Mouse (Mus musculus): ENCODE measurements at regions not wholly inside any gene's neighbourhood (a gene's known extent, or its start where the extent isn't known, plus 50 kb on each side); places are given as distances from the start of the nearest gene placed in this dataset.
"Not testable (repeated sequence)": the region's sequence is repeated elsewhere in the genome, so short reads cannot be mapped to it uniquely, and the experiment has no call there.

DNA sequence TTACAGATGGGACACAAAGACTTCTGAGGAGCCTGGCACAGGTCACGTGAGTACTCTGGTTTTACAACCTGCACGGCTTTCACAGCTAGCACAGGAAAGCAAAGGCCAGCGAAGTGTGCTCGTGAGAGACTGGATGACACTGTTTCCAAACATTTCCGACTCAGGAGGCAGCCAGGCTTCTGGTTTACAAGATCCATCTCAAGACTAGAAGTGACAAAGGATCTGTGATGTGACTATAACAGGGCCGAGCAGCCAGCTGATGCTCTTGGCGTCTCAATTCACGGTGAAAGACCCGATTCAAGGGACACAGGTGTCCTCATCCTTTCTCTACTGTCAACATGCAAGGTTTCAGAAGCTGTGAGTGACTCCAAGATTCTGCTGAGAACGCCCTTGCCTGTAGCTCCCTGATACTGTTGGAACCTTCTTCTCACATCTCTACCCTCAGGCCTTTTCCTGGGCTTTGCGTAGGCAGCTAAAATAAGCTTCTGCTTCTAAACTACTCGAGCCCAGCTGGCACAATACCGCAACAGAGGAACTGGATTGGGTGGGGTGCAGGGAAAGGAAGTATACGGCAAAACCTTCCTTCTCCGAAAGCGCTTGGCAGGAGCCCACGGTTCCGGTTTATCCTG lies 300.3 kb downstream of the Abcc12 start:
- DNase-seq (ENCODE audit: low spot score in 2 of 2), result peak; percentile 57 to 62

DNA sequence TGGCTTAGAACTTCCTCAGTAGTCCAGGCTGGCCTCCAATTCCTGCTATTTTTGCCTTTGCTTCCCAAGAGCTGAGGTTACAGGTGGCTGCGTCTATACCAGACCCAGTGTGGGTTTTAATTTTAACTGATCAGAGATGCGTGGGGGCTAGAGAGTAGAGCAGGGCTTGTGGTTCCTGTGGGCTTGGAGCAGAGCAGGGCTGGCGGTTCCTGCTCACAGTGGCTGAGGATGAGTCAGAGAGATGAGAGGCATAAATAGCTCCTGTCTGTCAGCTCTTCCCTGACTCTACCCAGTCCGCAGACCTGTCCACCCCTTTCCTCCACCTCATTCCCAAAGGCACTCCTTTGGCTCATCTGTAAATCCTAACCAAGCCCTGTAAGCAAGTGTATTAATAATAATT lies 304.8 kb downstream of the Abcc12 start:
- DNase-seq (ENCODE audit: low spot score in 2 of 2), result peak; percentile 12 to 44

DNA sequence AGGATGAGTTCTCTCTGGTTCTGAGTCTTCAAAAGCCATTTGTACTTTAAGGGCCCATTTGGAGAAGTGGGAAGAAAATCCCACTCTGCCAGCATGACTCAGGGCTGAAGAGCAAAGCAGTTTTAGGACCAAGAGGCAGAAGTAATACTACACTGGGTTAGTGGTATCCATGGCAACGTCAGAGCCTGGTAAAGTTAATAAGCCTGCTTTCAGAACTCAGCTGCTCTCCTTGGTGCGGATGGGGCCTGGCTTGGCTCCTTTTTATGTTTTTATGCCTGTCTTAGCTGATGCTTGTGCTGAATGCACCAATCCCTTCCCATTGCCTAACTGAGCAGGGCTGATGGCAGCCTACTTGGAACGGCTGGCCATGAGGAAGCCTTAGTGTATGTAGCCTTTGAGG lies 306.7 kb downstream of the Abcc12 start:
- DNase-seq (ENCODE audit: low spot score in 2 of 2), result peak; percentile 48 to 72

DNA sequence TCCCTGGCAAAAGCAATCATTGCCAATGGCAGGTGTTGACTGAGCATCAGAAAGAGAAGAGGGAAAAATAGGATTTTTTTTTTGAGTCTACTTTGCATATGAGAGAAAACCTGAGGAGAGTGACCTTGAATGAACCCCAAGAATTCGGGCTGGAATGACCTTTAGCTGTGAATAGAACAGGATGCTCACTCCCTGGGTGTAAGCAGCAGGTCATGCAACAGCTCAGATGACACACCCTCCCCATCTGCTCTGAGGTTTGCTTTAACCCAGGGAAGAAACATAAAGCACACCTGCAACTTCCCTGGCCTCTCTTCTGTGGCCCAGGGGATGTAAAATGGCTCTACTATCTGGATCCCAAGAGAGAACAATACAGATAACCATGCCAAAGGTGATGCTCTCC lies 307.9 kb downstream of the Abcc12 start:
- no peak for DNase-seq (ENCODE audit: low spot score in 2 of 2)

DNA sequence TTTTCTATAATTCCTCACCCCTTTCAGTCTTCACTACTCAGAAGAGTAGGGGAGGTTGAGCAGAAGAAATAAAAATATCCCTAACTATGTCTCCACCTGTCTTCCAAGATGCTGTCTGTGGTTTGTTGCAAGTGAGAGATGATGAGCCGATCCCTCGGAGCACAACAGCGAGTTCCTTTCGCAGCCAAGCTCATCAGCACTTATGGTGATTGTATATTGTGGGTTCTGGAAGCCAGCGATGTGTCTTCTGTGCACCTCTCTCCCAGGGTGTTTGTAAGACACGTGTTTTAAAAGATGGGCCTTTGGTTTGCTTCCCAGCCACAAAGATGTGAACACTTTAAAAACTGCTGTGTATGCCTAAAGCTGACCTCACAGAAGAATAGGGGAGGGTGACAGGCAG lies 309.0 kb downstream of the Abcc12 start:
- no peak for DNase-seq (ENCODE audit: low spot score in 2 of 2)

DNA sequence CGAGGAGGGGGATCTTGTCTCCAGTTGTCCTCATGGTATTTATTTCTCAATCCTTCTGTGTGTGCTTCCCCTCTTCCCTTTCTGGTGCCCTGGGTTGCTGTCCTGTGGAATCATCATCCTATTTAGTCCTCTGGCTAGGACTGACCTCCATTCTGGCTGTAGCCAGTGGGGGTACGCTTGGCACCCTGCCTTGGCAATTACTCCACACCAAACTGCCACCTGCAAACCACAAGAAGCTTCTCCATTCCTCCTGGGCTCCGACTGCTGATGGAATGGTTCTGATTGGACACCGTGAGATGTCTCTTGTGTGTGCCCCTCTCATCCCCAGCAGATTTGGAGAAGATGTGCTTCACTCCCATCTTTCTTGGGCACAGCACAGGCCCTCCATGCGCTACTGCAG lies 322.5 kb downstream of the Abcc12 start:
- no peak for DNase-seq (ENCODE audit: low spot score in 2 of 2)

DNA sequence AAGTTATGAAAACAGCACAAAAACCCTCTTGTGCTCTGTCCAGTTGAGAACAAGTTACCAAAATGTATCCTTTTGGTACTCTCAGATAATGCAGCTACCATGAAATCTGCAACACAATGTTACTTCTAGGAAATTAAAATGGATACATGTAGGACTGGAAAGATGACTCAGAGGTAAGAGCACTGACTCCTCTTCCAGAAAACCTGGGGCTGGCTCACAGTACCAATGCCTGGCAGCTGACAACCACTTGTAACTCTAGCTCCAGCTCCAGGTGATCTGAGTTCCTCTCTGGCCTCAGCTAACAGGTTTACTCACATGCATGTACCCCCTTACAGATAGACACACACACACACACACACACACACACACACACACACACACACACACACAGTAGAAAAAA lies 325.1 kb downstream of the Abcc12 start:
- DNase-seq (ENCODE audit: low spot score in 2 of 2), result no peak

DNA sequence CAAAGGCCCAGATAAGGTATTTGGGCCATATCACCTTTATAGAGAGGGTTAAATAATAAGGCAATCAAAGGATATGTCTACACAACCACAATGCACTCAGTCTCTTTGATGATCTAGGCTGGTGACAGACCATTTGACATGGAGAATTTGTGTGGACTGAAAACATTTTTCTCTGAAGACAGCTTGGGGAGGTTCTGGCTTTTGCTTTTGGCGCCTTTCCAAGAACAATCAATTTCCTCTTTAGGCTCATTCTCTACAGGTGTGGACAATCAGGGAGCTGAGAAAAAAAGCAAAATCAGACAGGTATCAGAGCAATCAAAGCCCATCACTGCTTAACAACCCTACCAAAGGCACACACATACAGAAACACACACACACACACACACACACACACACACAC lies 325.8 kb downstream of the Abcc12 start:
- DNase-seq (ENCODE audit: low spot score in 2 of 2), result no peak

DNA sequence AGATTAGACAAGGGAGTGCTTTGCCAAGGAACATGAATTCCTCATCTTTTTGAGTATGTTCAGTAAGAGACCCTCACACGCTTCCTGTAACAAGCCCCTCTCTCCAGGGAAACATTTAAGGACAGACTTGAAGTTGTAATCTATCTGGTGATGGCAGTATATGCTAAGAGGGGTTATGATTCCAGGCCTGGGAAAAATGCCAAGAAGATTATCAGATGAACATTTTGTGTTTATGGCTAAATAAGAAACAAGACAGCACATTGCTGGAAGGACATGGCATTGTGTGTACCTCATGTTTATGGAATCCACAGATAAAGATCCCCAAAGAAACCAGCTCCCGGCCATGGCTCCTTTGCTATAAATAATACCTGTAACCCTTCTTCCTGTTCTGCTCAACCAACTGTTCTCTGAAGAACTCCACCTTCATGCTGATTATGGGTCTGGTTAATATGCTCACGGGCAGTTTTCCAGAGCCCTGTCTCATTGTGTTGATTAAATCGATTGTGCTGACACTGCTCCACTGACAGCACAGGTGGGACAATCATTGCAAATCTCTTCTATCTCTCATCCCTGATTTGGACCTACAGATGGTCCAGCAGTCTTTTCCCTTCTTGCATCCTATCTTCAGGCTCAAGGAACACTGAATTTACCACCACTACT lies 327.7 kb downstream of the Abcc12 start:
- no peak for DNase-seq (ENCODE audit: low spot score in 2 of 2)

DNA sequence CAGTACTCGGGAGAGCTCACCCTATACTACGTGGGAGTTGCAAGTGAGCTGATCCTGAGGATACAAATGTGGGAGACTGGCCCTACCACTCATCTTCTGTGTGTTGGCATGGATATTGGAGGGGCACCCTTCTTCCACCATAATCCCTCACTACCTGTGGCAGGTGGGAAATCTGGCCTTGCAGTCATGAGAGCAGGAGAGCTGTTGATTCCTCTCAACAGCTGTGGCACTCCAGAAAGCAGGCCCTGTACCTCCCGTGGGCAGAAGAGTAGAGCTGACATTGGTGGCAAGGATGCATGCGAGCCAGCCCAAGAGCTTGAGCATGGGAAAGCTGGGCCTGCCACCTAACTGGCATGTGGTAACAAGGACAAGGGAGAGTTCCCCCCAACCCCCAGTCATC lies 345.8 kb downstream of the Abcc12 start:
- DNase-seq (ENCODE audit: low spot score in 2 of 2), result no peak

DNA sequence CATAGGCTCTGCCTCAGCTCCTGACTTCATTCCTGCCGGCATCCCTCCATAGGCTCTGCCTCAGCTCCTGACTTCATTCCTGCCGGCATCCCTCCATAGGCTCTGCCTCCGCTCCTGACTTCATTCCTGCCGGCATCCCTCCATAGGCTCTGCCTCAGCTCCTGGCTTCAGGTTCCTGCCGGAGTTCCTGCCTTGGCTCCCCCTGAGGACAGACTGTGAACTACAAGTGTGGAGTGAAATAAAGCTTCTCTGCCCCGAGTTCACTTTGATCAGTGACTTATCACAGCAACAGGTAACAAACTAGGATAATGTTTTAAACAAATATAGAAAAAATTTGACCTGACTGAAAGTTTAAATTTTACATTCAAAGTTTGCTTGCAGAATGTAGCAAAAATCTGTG lies 348.5 kb downstream of the Abcc12 start:
- DNase-seq (ENCODE audit: low spot score in 2 of 2), result not testable (repeated sequence)

DNA sequence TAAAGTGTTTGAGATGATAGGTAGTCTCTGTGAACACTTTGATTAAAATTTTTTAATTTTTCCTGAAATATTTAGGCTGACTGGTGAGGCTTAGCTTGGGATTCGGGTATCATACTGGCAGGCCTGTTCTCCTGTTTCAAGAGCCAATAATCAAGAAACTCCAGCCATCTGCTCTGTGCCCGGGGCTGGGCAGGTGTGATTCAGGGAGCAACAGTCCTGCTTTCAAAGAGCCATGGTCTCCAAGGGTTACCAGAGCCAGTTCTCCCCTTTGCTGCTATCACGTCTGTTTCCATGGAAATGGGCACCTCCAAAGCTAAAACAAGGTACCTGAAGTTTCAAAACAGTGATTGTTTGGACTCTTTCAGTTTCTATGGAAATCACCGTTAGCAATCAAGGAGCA lies 355.6 kb downstream of the Abcc12 start:
- DNase-seq (ENCODE audit: low spot score in 2 of 2), result no peak

DNA sequence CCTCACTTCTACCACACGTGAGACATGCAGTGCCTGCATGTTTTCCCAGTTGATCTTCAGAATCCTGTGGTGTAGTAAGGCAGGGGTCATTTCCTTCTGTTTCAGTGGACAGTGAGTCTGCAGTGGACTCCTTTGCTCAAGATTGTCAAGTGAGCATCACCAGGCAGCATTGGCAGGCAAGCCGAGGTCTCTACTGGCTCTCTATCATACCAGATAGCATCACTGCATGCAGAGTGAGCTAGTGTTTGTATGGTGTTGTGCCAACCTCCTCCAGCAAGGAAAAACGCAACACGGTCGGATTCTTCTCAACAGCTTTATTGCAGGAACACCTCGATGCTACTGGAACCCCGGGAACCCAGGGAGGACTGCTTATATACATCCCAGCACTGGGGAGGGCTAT lies 357.8 kb downstream of the Abcc12 start:
- no peak for DNase-seq (ENCODE audit: low spot score in 2 of 2)

DNA sequence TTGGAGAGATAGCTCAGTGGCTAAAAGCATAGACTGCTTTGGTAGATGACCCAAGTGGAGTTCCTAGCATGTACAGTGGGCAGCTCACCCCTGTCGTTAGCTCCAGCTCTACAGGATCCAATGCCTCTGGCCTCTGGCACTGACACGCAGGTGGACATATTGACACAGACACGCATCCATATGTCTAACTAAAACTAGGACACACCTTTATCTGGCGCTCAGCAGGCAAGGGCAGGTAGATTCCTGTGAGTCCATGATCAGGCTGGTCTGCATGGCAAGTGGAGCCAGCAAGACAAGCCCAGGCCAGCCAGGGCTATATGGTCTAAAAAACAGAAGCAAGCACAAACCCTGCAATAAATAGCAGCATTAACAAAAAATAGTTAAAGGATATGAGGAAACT lies 358.3 kb downstream of the Abcc12 start:
- no peak for DNase-seq (ENCODE audit: low spot score in 2 of 2)

DNA sequence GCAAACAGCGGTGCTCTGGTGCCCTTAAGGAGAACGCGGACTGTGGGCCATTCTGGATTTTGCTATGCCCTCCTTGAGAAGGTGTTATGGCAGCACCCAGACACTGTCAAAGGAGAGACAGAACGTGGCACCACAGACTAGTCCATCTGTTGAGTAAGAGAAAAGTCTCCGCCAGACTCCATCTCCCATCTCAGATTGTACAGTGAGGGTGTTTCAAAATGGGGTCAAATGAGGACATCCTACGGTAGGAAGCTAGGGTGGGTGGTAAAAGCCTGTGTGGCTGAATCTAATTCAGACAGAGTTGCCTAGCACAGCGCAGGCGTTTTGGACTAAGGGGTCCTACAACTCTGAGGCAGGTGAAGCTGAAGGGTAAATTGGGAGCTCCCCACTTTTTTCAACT lies 366.1 kb downstream of the Abcc12 start:
- DNase-seq (ENCODE audit: low spot score in 2 of 2), result no peak

DNA sequence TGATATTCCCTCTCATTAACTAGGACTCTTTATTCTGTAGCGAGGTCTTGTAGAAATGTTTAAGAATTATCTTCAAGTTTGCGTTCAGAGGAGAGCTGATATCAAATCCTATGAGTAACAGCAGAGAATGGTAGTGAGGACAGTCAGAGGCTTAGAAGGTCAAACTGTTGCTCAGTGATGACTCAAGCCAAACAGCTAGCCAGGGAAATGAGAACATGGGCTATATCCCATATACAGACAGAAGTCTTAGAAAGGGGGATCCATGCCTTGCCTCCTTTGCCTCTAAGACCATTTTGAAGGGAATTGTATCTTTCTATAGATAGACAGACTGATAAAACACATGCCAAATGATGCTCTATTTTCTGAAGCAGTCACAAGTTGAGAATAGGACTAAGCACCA lies 368.0 kb downstream of the Abcc12 start:
- no peak for DNase-seq (ENCODE audit: low spot score in 2 of 2)

DNA sequence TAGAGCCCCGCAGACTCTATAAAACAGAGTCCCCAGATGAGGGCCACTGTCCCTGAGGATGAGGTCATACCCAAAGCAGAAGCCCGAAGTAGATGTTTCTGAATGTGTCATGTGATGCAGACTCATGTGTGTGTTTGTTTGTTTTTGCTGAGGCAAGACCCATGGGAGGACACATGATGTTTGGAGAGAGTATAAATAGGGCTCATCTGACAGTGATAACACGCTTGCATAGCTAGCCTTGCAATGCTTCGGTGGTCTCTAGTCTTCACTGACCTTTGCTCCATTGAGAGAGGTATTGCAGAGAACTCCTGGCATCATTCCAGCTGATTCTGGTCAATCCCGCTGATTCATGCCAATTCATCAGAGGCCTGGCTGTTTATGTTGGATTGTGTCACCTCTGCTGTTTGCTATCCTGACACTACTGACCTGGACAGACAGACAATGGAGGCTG lies 368.1 kb downstream of the Phkb start:
- no peak for DNase-seq (ENCODE audit: low spot score in 2 of 2)

DNA sequence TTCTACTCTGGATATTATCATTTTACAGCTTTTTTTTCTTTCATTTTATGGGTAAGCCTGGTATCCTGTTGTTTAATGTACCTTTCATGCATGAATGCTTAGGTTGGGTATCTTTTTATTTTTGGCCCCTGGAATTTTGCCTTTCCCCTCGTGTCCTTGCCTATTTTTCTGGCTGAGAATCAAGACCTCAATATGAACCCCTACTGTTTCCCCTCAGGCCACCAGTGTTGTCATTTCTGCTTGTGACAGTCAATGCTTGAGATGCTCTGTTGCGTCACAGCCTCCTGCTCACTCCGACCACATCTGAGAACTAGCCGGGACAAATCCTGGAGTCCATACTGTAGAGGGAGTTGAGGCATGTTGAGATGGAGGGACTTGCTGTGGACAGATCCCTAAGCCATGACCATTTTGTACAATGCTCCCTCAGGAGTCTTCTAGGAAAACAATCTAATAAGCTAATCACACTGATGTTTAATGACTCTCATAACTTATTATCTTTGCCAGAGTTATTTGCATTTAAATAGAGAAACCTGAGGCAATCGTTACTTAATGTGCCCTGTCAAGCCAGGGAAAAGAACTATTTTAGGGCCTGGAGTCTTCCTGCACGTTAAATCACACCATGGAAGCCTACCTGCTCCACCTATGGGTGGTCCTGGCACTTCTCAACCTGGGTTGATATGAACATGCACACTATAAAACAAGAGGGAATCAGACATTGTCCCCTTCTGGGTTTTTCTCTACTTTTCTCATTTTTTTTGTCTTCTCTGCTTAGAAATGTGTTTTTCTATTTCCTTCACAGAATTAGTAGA lies 363.9 kb downstream of the Phkb start:
- DNase-seq (ENCODE audit: low spot score in 2 of 2), result no peak

DNA sequence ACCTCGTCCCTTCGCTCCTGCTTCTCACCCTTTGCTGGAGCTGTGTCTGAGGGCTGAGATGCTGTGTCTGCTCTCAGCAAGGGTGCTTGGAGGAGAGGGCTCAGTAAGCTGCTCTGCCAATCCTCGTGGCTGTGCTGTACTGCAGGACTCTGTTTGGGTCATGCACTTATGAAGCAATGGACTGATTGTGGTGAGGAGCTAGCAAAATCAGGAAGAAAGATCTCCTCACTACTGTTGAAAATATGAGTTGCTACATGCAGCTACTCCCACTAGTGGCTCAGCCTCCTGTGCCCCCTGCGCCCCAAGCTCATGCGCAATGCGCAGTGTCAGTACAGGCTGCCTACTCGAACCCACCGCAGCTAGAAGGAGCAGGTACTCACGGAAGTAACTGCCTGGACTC lies 362.3 kb downstream of the Phkb start:
- no peak for DNase-seq (ENCODE audit: low spot score in 2 of 2)

DNA sequence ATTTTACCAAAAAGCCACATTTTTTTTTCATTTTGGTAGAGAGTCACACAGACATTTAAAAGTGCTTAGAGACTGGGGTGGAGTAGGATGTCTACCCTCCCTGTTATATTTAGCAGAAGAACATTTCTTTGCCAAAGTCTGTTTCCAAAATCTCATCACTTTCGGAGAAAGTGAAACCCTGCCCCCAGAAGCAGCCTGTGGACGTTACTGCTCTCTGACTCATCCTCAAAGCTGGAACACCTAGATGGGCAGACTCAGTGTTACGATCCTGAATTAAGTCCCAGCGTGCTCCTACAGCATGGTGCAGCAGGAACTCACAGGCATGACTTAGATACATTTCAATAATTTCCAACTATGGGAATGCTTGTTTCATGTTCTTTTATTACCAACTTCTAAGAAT lies 361.1 kb downstream of the Phkb start:
- no peak for DNase-seq (ENCODE audit: low spot score in 2 of 2)

DNA sequence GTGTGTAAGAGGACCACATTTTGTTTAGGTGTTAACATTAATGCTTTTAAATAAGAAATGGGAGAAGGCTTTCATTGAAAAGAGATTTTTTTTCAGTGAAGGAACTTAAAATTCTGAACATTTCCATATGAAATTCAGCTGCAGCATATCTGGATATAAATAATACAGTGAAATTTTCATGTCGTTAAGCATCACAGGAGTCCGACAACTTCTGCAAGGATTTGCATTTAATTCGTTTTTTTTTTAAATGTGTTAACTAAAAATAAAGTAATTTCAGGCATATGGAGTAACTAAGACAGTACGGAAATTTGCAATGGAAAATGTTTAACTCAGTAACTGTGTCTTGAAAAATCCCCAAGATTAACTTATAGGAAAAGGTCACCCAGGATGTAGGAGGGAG lies 351.5 kb downstream of the Phkb start:
- no peak for DNase-seq (ENCODE audit: low spot score in 2 of 2)

DNA sequence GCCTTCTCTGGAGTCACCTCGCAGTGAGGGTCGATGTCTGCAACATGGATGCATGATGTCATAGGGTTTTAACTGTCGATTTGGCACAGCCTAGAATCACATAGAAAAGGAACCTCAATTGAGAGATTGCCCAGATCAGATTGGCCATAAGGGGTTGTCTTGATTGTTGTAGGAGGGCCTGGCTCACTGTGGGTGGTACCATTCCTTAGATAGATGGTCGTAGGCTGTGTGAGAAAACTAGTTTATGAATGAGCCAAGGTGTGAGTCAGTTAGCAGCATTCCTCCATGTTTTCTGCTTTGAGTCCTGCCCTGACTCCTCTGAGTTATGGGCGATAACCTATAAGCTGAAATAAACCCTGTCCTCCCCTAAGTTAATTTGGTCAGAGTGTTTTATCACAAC lies 343.9 kb downstream of the Phkb start:
- DNase-seq (ENCODE audit: low spot score in 2 of 2), result no peak

DNA sequence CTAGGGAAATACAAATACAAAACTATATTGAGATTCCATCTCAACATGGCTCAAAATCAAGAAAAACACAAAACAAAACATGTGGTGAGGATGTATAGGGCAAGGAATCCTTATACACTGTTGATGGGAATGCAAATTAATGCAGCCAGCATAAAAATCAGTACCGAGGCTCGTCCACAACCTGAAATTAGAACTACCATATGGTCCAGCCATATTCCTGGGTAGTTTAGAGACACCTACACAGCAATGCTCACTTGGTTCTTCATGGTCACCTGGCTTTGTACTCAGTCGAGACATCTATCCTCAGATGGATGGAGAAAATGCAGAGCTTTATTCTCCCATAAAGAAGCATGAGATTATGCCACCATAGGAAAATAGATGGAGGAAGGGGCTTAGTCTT lies 340.0 kb downstream of the Phkb start:
- no peak for DNase-seq (ENCODE audit: low spot score in 2 of 2)
